Mouse (Mus musculus): ENCODE data around the gene Dedd. TPM values are rescaled to one million over a fixed set of nuclear protein-coding genes. Genes with fewer than 3 reads are reported as not detected.

The Dedd gene
- polyA plus RNA-seq, 1 experiment from 2014 or later: 50.4 TPM

DNA sequence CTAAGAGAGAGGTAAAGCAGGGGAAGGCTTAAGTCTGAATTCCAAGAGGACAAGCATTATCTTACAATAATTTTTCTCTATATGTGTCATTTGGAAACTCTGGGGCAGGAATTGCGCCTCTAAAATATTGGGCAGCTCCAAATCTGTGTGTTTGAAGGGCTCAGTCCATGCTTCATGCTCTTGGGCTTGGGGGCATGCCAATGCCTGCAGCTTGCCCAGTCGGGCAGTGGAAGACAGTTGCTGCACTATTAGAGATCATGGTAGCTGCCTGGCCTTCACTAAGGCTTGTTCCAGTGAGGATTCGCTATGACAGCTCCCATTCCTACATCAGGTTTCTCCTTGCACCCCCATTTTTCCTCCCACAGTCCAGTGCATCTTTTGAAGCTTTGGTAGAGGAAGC lies 19.7 kb downstream of the Dedd start:
- H3K36me3 ChIP-seq (replicated peaks): peaks cover 21% of the 10 kb centered on the region
- 93% methylated on average over 3 of the region's 3 CpGs for WGBS
- no peak for DNase-seq (ENCODE audit: low spot score)
- H3K27ac ChIP-seq (replicated peaks): no peak overlapping the region
- no peak overlapping the region for H3K4me3 ChIP-seq
- H3K4me1 ChIP-seq: peaks cover 29% of the 10 kb centered on the region
- no peaks in the 10 kb centered on the region for H3K27me3 ChIP-seq (replicated peaks; ENCODE audit: low read depth, poor library complexity, severe bottlenecking)
- H3K9me3 ChIP-seq: peaks cover 5% of the 10 kb centered on the region; the same call in 1 of the 2 replicates

DNA sequence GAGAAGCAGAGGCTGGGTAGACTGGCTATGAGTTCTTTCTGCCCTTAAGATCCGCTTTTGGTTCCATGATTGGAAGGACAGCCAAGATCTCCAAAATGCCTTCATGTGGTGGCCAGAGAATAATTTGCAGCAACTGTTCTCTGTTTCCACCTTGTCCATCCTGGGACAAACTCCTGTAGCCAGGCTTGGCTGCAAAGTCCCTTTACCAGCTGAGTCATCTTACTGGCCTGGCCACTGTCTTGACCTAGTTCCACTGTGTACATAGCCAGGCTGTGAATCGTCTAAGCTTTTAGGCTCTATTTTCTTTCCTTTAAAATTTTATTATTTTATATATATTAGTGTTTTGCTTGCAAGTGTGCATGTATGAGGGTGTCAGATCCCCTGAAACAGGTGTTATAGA lies 20.3 kb downstream of the Dedd start:
- no peak for DNase-seq (ENCODE audit: low spot score)
- Histone ChIP-seq H3K4me3 (no peak overlapping the region), H3K4me1 (peaks cover 25% of the 10 kb centered on the region), H3K27me3 (replicated peaks; ENCODE audit: low read depth, poor library complexity, severe bottlenecking) (no peaks in the 10 kb centered on the region), H3K9me3 (peaks cover 5% of the 10 kb centered on the region; the same call in 1 of the 2 replicates), H3K36me3 (replicated peaks) (peaks cover 18% of the 10 kb centered on the region), H3K27ac (replicated peaks) (no peak overlapping the region)
- WGBS: 98% methylated on average over 2 of the region's 2 CpGs

DNA sequence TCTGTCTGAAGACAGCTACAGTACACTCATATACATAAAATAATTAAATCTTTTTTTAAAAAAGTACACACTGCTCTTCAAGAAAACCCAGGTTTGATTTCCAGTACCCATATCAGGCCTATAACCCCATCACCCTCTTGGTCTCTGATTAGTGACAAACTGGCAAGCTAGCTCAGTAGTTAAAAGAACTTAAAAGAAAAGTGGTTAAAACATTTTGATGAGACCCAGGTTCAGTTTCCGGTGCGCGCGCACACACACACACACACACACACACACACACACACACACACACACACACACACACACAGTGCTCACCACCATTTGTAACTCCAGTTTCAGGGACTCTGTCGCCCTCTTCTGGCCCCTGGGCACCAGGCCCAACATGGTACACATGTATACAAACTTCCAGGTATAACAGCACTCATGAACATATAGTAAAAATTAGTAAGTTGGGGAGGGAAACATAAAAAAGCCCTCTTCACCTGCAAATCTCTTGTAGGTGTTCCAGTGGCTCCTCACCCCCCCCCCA lies 26.9 kb downstream of the Dedd start:
- H3K36me3 ChIP-seq (replicated peaks): peaks cover 37% of the 10 kb centered on the region
- WGBS: 78% methylated on average over 5 of the region's 5 CpGs
- peaks cover 11% of the 10 kb centered on the region for H3K4me1 ChIP-seq
- DNase-seq (ENCODE audit: low spot score): peak; percentile 34
- H3K27ac ChIP-seq (replicated peaks): no peak overlapping the region
- no peak overlapping the region for H3K4me3 ChIP-seq
- no peaks in the 10 kb centered on the region for H3K27me3 ChIP-seq (replicated peaks; ENCODE audit: low read depth, poor library complexity, severe bottlenecking)
- peaks cover 7% of the 10 kb centered on the region; the same call in 1 of the 2 replicates for H3K9me3 ChIP-seq

DNA sequence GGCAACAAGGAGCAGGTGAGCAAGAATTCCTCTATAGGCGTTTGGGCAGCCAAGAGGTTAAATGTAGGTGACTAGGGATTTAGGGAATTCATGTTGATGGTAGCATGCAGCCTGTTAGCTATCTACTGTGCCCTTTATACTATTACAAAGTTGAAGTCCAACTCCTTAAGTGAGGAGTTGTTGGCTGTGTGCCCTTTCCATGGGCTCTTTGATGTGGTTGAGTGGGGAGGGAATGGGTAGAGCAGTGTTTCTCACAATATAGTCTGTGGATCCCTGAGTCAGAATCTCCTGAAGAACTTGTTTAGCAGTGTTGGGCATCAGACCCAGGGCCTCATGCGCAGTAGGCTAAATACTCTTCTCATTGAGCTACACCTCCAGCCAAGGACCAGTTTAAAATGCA lies 27.9 kb downstream of the Dedd start:
- Histone ChIP-seq H3K27ac (replicated peaks) (no peak overlapping the region), H3K4me1 (peaks cover 16% of the 10 kb centered on the region), H3K36me3 (replicated peaks) (peaks cover 37% of the 10 kb centered on the region), H3K4me3 (no peak overlapping the region), H3K27me3 (replicated peaks; ENCODE audit: low read depth, poor library complexity, severe bottlenecking) (no peaks in the 10 kb centered on the region), H3K9me3 (peaks cover 7% of the 10 kb centered on the region; the same call in 1 of the 2 replicates)
- WGBS: 90% methylated on average over 2 of the region's 2 CpGs
- no peak for DNase-seq (ENCODE audit: low spot score)

DNA sequence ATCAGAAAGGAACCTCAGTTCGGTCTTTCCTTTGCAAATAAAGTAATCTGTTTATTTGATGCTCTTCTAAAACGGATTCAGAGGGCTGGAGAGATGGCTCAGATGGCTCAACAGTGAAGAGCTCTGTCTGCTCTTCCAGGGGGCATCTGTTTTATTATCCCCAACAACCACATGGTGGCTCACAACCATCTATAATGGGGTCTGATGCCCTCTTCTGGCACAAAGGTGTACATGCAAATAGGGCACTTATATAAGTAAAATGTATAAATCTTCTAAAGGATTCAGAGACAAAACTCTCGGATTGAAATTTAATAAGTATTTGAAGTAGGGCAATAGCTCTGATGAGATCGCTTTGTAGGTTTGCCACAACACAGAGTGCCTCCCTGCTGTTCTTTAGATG lies 29.5 kb downstream of the Dedd start:
- H3K9me3 ChIP-seq: peaks cover 7% of the 10 kb centered on the region; the same call in 1 of the 2 replicates
- H3K4me3 ChIP-seq: no peak overlapping the region
- WGBS: 79% methylated on average over 4 of the region's 4 CpGs
- peaks cover 16% of the 10 kb centered on the region for H3K4me1 ChIP-seq
- H3K27ac ChIP-seq (replicated peaks): no peak overlapping the region
- peaks cover 37% of the 10 kb centered on the region for H3K36me3 ChIP-seq (replicated peaks)
- H3K27me3 ChIP-seq (replicated peaks; ENCODE audit: low read depth, poor library complexity, severe bottlenecking): no peaks in the 10 kb centered on the region
- DNase-seq (ENCODE audit: low spot score): no peak

DNA sequence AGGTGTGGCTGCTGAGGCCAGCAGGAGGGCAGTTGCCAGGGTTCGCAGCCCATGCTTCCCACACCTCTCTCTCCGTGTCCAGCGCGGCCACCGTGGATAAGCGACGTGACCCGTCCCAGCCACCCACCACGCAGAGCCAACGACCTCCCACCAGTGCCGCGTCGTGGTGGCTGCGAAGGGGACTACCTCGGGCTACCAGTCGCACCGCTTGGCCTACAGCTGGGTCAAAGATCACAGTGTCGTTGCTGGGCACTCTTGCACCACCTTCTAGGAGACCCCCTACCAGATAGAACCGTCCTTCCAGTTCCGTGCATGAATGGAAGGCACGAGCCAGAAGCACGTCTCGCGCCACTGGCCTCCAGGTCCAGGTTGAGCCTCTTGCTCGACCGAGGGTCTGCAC lies 31.3 kb downstream of the Dedd start:
- Histone ChIP-seq H3K27ac (replicated peaks) (peak overlapping the region; percentile 84), H3K4me1 (peaks cover 16% of the 10 kb centered on the region), H3K4me3 (peak overlapping the region; percentile 67), H3K27me3 (replicated peaks; ENCODE audit: low read depth, poor library complexity, severe bottlenecking) (no peaks in the 10 kb centered on the region), H3K9me3 (peaks cover 7% of the 10 kb centered on the region; the same call in 1 of the 2 replicates), H3K36me3 (replicated peaks) (peaks cover 37% of the 10 kb centered on the region)
- 6% methylated on average over 26 of the region's 26 CpGs for WGBS
- DNase-seq (ENCODE audit: low spot score): no peak

DNA sequence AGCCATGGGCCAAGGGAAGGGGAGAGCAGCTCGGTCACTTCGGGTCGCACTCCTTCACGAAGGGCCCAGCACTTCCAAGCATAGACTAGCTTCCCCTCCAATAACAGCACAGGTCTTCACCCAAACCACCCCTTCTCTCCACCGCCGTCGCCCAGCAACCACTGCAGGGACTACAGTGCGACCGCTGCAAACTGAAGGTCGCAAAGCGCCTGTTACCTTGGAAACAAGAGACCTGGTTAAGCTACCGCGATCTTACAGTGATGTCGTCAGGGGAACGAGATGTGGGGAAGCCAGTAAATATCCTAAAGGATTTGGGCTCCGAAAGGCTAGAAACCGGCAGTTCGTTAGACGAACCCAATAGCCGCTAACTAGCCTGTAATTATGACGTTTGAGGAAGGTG lies 31.7 kb downstream of the Dedd start, which contains the start of gene Klhdc9:
Gene Klhdc9, minus strand, starts transcription at position 143 of the 400 bp plus-strand sequence.
- H3K4me1 ChIP-seq: peaks cover 16% of the 10 kb centered on the region
- WGBS: under 1% methylated on average over 21 of the region's 21 CpGs

DNA sequence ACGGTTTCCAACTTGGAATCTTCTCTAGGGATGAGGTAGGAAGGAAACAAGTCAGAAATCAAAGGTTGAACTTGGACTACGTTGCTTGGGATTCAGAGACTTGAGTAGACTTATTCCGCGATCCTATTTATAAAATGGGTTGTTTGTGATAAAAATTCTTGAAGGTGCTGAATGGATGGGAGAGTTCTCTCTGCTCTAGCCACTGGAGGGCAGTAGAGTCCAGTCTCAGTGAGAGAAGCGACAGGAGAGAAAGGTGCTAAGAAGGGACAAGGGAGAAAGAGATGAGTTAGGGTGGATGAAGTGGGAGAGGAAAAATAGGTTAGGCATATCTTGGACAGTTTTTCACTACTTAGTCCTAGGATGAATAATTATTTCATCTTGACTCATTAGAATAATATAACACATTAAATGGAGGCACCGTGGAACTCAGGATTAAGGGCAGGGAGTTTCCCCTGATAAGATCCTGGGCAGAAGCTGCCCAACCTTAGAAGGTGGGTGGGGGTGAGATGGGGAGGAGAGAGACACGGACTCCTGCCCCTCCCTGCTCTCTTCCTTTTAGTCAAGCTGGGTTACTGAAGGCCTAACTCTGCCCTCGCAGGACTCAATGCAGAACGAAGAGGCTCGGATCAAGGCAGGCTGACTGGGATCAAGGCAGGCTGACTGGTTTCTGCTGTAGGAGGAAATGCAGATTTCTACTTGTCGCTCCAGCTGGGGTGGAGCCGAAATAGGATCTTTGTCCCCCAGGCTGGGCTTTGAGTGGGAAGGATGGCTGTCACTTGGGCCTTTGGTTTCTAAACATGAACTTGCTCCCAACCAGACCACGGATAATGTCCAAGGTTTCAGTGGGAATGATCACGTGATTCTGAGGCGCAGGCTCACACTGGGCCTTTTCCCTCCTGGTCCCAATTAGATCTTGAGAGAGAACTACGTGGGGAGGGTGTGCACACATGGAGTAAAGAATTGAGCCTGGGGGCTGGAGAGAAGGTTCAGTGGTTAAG lies 32.5 kb downstream of the Dedd start:
- WGBS: 31% methylated on average over 16 of the region's 16 CpGs
- peak overlapping the region; percentile 84 for H3K27ac ChIP-seq (replicated peaks)

More for the DNA sequence above, 31.7 kb downstream of the Dedd start, which contains the start of gene Klhdc9:
- Histone ChIP-seq H3K27me3 (replicated peaks; ENCODE audit: low read depth, poor library complexity, severe bottlenecking) (no peaks in the 10 kb centered on the region), H3K9me3 (peaks cover 7% of the 10 kb centered on the region; the same call in 1 of the 2 replicates), H3K27ac (replicated peaks) (peak within 1 kb of the TSS; percentile 84), H3K4me3 (peak within 1 kb of the TSS; percentile 67), H3K36me3 (replicated peaks) (peaks cover 37% of the 10 kb centered on the region)
- peak; percentile 95 for DNase-seq (ENCODE audit: low spot score)

DNA sequence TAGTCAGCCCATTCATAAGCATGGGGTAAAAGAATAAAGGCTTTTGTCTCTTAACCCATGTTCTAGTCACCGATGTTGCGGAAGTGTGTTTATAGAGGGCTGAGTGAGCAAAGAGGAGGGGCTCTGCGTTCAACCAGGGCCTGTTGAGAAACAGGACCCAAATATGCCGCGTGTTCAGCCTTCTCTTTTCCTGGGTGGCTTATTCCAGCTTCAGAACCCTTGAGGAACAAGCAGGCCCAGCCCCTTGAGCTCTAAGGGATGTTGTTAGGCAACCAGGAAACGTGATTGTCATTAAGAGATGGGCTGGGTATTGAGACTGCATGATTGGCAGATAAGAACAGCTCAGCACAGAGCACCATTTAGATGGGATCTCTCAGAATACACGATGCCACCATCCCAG lies 37.0 kb downstream of the Dedd start:
- peaks cover 11% of the 10 kb centered on the region for H3K4me1 ChIP-seq
- H3K9me3 ChIP-seq: no peaks in the 10 kb centered on the region
- H3K27ac ChIP-seq (replicated peaks): no peak overlapping the region
- no peaks in the 10 kb centered on the region for H3K36me3 ChIP-seq (replicated peaks)
- peaks cover 4% of the 10 kb centered on the region for H3K27me3 ChIP-seq (replicated peaks; ENCODE audit: low read depth, poor library complexity, severe bottlenecking)
- 70% methylated on average over 7 of the region's 7 CpGs for WGBS
- no peak for DNase-seq (ENCODE audit: low spot score)
- H3K4me3 ChIP-seq: no peak overlapping the region

More for the DNA sequence above, 32.5 kb downstream of the Dedd start:
- DNase-seq (ENCODE audit: low spot score): peak; percentile 71
- no peaks in the 10 kb centered on the region for H3K27me3 ChIP-seq (replicated peaks; ENCODE audit: low read depth, poor library complexity, severe bottlenecking)
- H3K9me3 ChIP-seq: peaks cover 6% of the 10 kb centered on the region; the same call in 1 of the 2 replicates
- H3K4me3 ChIP-seq: peak overlapping the region; percentile 67
- peaks cover 16% of the 10 kb centered on the region for H3K4me1 ChIP-seq
- peaks cover 31% of the 10 kb centered on the region for H3K36me3 ChIP-seq (replicated peaks)

DNA sequence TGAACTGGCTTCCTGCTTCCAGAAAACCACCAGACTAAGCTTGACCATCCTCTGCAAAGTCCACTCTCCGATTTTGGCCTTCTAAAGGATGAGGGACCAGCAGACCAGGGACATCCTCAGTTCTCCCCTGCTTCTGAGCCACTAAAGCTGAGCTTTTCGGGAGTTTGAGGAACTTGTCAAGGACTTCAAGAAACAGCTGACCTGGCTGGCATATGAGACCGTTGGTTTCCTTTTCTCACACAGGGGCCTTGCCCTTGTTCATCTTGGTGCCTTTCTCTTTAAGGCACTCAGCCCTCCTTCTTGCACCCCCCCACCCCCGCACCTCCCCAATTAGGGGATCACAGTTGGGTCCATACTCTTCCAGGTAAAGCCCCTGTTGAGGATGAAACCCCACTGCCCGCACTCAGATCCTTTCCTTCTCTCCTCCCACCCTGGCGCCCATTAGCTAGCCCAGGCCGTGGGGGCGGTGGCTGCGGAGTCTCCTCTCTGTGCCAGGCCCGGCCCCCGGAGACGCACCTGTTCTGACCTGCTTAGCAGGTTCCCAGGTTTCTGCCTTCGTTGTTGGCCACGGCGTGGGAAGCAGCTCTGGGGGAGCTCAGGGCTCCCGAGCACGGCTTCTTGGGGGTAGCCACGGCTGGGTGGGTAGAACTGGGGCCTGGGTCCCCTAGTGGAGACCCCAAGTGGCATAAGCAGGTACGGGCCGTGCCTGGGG lies 41.1 kb downstream of the Dedd start, which contains the start of gene Nectin4:
Gene Nectin4, plus strand, starts transcription at position 255 of the 712 bp plus-strand sequence.
- no peaks in the 10 kb centered on the region for H3K9me3 ChIP-seq
- peak within 1 kb of the TSS; percentile 21; the same call in 1 of the 2 replicates for H3K27ac ChIP-seq (replicated peaks)
- H3K4me1 ChIP-seq: peaks cover 30% of the 10 kb centered on the region
- DNase-seq (ENCODE audit: low spot score): peak; percentile 51
- H3K4me3 ChIP-seq: peak within 1 kb of the TSS; percentile 29; the same call in 1 of the 2 replicates
- WGBS: 33% methylated on average over 20 of the region's 20 CpGs
- peaks cover 18% of the 10 kb centered on the region for H3K27me3 ChIP-seq (replicated peaks; ENCODE audit: low read depth, poor library complexity, severe bottlenecking)
- H3K36me3 ChIP-seq (replicated peaks): no peaks in the 10 kb centered on the region

DNA sequence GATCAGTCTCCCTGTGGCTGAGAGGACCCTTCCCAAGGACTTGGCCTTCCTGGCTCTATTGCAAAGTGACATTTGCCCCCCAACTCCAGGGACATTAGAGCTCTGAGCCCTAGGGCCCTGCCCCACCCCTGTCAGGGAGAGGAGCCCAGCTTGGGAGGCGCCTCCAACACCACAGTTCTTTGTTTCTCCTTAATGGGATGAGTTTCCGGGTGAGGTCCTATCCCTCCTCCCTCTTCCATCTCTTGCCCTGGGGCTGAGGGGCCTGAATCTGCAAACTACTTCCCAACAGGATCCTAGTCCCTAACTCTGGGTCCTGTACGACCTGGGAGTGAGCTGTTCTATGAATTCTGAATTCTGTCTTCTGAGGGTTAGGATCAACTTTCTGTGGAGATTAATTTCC lies 43.9 kb downstream of the Dedd start:
- Histone ChIP-seq H3K27me3 (replicated peaks; ENCODE audit: low read depth, poor library complexity, severe bottlenecking) (peaks cover 18% of the 10 kb centered on the region), H3K9me3 (no peaks in the 10 kb centered on the region), H3K4me3 (0 out of 2 replicates have a peak overlapping the region, but pooled peaks have one; percentile 11), H3K4me1 (peaks cover 45% of the 10 kb centered on the region), H3K36me3 (replicated peaks) (no peaks in the 10 kb centered on the region), H3K27ac (replicated peaks) (no peak overlapping the region)
- no peak for DNase-seq (ENCODE audit: low spot score)
- 21% methylated on average over 3 of the region's 3 CpGs for WGBS

DNA sequence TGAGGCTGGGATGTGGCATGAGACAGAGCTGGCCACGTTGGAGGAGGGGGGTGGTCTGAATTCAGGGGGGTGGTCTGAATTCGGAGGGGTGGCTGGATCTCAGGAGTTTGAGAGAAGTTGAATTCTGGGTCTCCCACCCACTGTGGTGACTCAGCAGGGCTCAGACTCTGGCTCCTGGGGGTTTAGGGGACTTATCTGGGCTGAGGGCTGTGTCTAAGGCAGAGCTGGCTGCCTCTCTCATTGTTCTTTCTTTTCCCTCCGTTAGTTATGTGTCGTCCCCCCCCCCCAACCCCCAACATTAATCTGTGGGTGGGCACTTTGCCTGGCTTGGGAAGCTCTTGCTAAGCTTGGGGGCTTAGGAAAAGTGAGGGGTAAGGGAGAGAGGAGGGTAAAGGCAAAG lies 45.0 kb downstream of the Dedd start:
- 2% methylated on average over 4 of the region's 4 CpGs for whole genome bisulfite sequencing
- Histone ChIP-seq H3K27ac (replicated peaks) (peak overlapping the region; percentile 75), H3K4me1 (peaks cover 45% of the 10 kb centered on the region), H3K27me3 (replicated peaks; ENCODE audit: low read depth, poor library complexity, severe bottlenecking) (peaks cover 24% of the 10 kb centered on the region), H3K36me3 (replicated peaks) (no peaks in the 10 kb centered on the region), H3K9me3 (no peaks in the 10 kb centered on the region), H3K4me3 (no peak overlapping the region)
- DNase-seq (ENCODE audit: low spot score): peak; percentile 21
